Mouse (Mus musculus) lung, adult 2 months (tissue): ENCODE measurements around the gene Tent4b.

Source experiments
- CTCF ChIP-seq: fragments of 200-500 bp; IDR thresholded peaks from 2 replicates; pipeline ENCODE4 v1.5.1; 2011; ENCODE audit warnings: mild to moderate bottlenecking, low read length, control low read depth; ENCODE audit not compliant: insufficient read depth
- POLR2A ChIP-seq: fragments of 200-500 bp; IDR thresholded peaks from 2 replicates; pipeline ENCODE4 v1.6.1; 2011; ENCODE audit warnings: low read depth, mild to moderate bottlenecking, control low read depth, low read length, borderline replicate concordance; ENCODE audit errors: extremely low read depth

DNA sequence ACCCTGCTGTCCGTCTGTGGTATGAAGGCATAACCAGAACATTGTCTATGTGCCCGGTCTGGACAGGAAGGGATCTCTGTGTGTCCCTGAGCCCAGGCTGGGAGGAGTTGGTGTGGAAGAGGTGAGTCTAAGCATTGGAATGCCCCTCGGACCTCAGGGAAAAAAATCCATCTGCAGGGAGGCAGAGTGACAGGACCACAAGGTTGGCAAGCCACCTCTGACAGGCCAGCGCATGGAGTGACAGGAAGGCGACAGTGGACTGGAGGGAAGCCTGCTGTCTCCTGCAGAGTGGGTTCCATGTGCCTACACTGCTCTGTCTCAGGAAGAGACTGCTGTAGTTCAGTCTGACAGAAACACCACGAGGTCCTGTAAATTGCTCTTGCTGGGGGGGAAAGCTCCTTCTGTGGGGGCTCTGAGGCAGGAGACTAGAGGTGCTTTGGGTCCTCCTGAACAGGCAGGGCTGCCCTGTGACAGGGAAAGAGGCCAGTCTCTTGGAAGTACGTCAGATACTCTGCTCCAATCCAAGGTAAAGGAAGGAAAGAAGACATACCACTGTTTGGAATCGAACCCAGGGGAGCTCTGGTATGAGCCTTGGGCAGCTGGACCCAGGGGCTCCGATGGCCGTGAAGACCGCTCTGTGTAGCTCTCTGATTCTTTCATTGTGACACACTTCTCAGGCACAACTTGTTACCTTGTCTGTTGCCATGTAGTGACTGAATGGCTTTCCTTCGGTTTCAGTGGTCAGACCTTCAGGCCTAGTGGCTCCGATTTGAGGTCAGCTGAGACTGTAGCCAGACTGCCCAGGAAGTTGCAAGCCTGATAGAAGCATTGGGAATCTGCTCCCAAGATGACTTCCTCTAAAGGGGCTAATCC lies 84.5 kb downstream of the Tent4b start:
- TF ChIP-seq POLR2A (no peak), CTCF (no peak)
